Mouse (Mus musculus): ENCODE data around the gene Camta1.
"Not testable (repeated sequence)": the region's sequence is repeated elsewhere in the genome, so short reads cannot be mapped to it uniquely, and the experiment has no call there.

Camta1 gene

GRCm38 (mm10) chr4:150894718-150895501 lies 966.8 kb downstream of the Camta1 start:
- no peak for DNase-seq (ENCODE audit: low read depth)

DNA sequence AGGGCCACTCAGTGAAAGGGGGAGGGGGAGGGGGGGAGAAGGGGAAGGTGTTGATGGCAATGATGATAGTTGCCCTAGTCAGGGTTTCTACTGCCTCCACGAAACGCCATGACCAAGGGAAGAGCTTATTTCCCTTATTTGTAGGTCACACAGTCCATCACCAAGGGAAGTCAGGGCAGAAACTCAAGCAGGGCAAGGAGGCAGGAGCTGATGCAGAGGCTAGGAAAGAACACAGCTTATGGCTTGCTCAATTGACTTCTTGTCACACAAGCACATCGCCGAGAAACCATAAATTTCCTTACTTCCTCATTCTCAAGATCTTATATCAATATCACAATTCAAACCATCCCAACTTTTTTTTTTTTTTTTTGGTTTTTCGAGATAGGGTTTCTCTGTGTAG lies 970.4 kb downstream of the Camta1 start:
- no peak for DNase-seq (ENCODE audit: low read depth)

DNA sequence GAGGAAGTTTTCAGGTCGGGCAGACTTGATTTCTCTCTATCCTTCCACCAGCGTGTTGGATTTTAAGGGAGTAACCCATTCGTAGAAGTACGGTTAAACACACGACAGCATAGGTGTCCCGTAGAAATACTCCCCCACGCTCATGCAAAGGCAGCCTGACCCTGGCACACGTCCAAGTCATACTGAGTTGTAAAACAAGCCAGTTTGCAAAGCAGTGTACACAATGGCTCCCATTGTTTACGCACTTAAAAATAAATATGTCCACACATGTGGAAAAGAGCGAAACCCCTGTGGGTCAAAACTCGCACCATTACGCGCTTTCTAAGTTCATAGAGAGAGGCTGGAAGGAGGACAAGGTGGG lies 971.7 kb downstream of the Camta1 start:
- no peak for DNase-seq (ENCODE audit: low read depth)

DNA sequence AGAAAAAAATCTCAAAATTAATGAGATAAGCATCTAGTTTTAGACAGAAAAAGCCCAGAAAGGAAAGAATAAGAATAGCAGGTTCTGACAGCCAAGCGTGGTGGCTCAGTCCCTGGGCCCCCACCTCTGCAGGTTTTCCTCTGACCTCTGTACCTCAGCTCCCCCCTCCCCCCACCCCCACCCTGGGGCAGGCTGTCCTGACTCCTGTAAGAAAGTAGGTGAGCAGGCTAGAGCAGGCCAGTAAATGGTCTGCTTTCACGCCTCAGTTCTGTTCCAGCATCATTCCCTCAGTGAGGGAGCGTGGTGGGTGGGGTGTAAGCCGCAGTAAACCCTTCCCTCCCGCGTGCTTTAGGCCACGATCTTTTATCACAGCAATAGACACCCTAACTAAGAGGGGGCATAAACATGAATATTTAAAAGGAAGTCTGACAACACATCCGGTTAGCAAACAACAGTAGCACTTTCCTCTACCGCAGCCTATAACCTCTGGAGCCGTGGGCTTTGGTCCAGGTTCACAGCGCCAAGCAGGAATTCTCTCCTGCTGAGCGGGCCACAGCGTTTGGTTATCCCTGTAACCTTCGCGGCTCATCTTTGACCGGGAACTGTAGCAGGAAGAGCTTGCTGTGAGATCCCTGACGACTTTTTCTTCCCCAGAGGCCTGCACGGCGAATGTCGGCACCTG lies 972.3 kb downstream of the Camta1 start:
- DNase-seq (ENCODE audit: low read depth) = no peak

DNA sequence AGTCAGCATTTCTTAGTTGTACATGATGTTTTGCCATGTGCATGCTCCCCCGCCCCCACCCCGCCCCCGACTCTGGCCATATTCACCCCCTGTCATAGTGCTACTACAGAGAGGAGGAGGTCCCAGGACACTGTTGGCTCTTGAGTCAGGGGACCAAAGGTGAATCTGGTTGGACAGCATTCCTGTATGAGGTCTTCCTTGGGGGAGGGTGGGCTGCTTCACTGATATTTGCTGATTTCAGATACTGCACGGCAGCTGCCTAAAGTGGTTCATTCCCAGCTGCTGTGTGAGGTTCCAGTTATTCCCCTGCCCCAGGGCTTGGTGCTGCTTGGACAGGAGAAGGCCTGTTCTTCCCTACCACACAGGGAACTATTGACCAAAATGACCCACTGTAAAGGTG lies 973.2 kb downstream of the Camta1 start:
- DNase-seq (ENCODE audit: low read depth) = no peak

- no peak for DNase-seq (ENCODE audit: low read depth)
Measured at GRCm38 (mm10) chr4:150887903-150888302, 973.8 kb downstream of the Camta1 start.

- DNase-seq (ENCODE audit: low read depth) = no peak
Measured at GRCm38 (mm10) chr4:150882632-150883031, 979.0 kb downstream of the Camta1 start.

DNA sequence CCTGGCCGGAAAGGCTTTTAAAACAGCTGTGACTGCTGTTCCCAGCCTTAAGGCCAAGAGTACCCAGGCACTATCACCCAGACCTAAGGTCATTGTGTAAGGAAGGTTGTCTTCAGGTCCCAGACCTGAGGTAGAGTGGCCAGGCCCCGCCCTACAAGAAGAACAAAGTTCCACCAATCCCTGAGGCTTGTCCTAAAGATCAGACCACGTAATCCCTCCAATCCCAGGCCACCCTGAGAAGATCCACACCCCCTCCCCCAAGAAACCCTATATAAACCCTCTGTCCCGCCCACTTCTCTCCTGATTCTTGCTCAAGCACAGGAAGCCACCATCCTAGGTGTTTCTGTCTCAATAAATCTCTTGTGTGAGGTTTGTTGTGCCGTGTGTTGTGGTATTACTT lies 981.3 kb downstream of the Camta1 start:
- no peak for DNase-seq (ENCODE audit: low read depth)

DNA sequence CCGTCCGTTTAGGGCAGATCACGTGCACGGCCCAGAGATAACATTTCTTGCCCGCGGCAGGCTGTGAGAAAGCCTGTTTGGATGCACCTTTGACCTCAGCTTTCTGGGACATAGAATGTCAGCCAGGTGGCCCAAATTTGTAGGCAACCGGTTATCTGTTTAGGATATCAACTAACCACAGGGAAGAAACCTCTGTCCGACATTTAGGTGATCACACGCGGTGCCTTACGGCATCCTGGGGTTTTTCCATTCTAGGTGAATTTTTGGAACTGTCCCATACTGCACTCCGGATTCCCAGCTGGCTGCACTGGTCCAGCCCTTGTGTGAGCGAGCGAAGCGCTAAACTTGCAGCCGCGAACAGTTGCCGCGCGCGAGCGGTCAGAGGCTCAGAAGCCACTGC lies 982.0 kb downstream of the Camta1 start:
- DNase-seq (ENCODE audit: low read depth) = no peak

DNA sequence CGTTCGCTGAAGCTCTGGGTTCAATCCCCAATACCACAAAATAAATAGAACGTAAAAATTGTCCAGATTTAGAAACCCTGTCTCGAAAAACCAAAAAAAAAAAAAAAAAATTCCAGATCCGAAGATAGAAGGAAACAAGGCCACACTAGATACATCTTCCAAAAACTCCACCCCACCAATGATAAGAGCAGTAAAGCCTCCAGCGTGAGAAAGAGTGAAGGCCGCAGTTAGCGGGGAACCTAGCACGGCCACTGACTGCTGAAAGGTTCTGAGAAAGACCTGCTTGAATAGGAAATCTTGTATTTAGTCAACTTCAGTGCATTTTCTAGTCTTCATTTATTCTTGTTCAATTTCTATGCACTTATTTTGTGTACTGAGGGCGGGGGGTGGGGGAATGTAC lies 986.3 kb downstream of the Camta1 start:
- no peak for DNase-seq (ENCODE audit: low read depth)

DNA sequence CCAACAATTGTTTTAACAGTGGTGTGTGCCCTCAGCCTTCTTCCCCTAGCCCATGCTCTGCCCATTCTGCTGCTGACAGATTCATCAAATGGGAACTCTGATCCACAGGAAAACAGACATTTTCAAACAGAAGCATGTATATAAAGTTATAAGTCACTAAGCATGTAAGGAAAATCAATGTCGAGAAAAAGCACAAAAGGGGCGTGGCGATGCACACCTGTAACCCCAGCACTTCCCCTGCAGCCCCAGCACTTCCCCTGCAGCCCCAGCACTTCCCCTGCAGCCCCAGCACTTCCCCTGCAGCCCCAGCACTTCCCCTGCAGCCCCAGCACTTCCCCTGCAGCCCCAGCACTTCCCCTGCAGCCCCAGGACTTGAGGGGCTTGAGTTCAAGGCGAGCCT lies 987.3 kb downstream of the Camta1 start:
- DNase-seq (ENCODE audit: low read depth) = not testable (repeated sequence)

- DNase-seq (ENCODE audit: low read depth) = no peak
Measured at GRCm38 (mm10) chr4:150872681-150873080, 989.0 kb downstream of the Camta1 start.

DNA sequence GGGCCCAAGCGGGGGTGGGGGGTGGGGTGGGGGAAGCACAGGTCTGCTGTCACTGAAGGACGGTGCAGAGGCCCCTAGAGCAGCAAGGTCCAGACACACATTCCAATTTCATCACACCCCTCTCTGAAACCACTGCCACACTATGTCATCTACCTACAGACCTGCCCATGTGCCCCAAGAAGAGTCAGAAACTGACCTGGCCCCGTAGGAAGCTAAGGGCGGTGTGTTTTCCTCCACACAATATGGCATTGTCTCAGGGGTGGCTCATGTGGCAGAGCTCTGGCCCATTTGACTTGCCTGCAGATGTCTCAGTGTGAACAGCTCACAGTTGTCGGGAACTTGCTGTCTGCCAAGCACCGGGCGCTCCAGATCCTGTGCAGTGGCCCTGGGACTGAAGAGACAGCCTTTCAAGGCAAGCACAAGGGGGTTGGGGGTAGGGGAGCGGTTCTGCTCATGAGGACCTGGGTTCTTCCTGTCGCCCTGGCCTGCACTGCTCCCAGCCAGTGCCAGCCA lies 989.5 kb downstream of the Camta1 start:
- no peak for DNase-seq (ENCODE audit: low read depth)

- DNase-seq (ENCODE audit: low read depth) = peak; percentile 75
Measured at GRCm38 (mm10) chr4:150871392-150872138, 990.1 kb downstream of the Camta1 start.

DNA sequence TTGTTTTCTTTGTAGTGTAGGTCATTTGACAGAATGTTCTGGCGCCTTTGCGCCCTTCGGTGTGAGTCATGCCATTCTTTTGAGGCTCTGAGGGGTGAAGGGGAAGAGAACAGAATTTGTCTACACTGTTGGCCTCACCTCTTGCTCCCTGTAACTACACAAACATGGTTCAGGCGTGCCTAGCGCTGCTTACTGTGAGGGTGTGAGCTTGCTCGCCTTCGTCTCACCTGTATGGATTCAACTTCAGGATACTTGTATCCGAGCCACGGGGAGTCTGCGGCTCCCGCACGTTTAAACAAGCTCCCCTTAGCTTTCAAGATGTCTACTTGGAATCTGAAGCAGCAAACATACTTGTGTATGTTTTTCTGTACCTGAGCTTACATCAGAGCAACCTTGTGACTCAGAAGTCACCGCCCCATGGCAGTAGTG lies 990.7 kb downstream of the Camta1 start:
- DNase-seq (ENCODE audit: low read depth) = peak; percentile 55

DNA sequence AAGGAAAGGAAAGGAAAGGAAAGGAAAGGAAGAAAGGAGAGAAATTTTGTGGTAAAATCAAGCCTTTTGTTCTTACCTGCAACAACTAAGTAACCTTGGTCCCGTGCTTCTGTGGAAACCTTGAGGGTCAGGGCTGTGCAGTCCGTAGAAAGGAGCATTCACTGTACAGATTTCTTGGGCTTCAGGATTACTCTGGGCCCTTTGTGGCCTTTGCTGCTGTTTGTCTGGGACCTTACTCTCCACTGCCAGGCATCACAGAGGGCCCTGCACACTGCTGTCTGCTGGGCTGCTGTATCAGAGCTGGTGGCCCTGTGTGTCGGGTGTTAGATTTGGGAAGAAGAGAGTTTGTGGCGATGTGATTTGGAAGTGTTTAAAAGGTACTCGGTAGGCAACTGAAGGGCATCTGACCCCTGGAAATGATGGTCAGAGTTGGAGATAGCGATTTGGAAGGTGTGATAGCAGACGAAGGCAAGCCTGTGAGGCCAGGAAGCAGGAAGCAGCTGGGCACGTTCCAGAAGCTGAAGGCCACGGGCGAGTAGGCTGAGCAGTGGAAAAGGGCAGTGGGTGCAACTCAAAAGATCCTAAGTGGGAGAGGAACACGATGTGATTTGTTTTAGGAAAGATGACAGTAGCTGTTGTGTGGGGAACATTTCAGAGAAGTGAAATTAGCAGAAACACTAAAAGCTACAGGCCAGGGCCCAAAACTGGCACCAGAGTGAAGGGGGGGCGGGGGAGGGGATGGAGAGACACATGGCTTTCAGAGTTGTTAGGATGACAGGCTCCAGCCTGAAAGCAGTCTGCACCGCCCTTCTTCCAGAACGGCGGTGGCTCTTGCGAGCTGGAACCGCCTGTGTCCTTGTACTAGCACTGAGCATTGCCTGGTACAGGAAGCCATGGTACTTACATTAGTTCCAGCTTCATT lies 992.1 kb downstream of the Camta1 start:
- no peak for DNase-seq (ENCODE audit: low read depth)

- DNase-seq (ENCODE audit: low read depth) = no peak
Measured at GRCm38 (mm10) chr4:150868859-150869258, 992.8 kb downstream of the Camta1 start.

- no peak for DNase-seq (ENCODE audit: low read depth)
Measured at GRCm38 (mm10) chr4:150868161-150868560, 993.5 kb downstream of the Camta1 start.

Data from NIH3T3 (cell line).